ENCODE assay signal across 22 mouse cellular contexts in genomic region chr2:26662509-26662882, GRCm38 (mm10). TPM values are rescaled to one million over a fixed set of nuclear protein-coding genes. Genes with fewer than 3 reads are reported as not detected.
"Had no signal": no experiment of that assay in that cellular context is flagged by ENCODE, and none has a peak within 500 bp of the region (broad histone marks: within the 10 kb centered on the region; RNA-seq: fewer than 3 reads in every experiment).

No protein-coding gene starts in this region.

- H3K9me3 ChIP-seq: limb, embryonic 12.5 days; liver, embryonic 13.5 days; lung, embryonic 15.5 days; neural tube, embryonic 12.5 days had no signal

- DNase-seq: kidney, adult 8-10 months; kidney, postnatal 25 days; layer of hippocampus, postnatal 36 days; liver; liver, embryonic 13.5 days; liver, postnatal 0 days; lung, postnatal 14 days; right cerebral cortex, adult 18-20 months; right cerebral cortex, postnatal 25 days had no signal

- H3K27me3 ChIP-seq: lung, embryonic 15.5 days; neural tube, embryonic 12.5 days had no signal

- H3K9ac ChIP-seq: limb, embryonic 12.5 days; liver, embryonic 13.5 days; liver, postnatal 0 days; lung, embryonic 15.5 days; neural tube, embryonic 12.5 days had no signal

- H3K4me1 ChIP-seq: liver, embryonic 13.5 days had no signal

- H3K4me3 ChIP-seq: liver, embryonic 13.5 days; neural tube, embryonic 12.5 days had no signal

- H3K4me2 ChIP-seq: liver, embryonic 13.5 days had no signal

- H3K36me3 ChIP-seq: limb, embryonic 12.5 days; liver, embryonic 13.5 days; lung, embryonic 15.5 days; neural tube, embryonic 12.5 days had no signal

- H3K27ac ChIP-seq: limb, embryonic 12.5 days; liver, embryonic 13.5 days; lung, embryonic 15.5 days; macrophage; neural tube, embryonic 12.5 days had no signal

RNA-seq across cellular contexts. Expression of gene Lcn4, which starts 8.6 kb away (rescaled TPM):
- total RNA-seq: layer of hippocampus, postnatal 36 days; left cerebral cortex, adult 8-10 months; left cerebral cortex, postnatal 36 days; midbrain, postnatal 0 days had no signal
- polyA plus RNA-seq: intestine, embryonic 16.5 days; kidney, embryonic 16.5 days; limb, embryonic 12.5 days; liver, embryonic 13.5 days; lung, embryonic 15.5 days; macrophage; midbrain, embryonic 11.5 days; midbrain, postnatal 0 days; neural tube, embryonic 12.5 days; small intestine, adult 2 months; stomach, embryonic 16.5 days; urinary bladder, adult 2 months had no signal

RNA-seq across cellular contexts. Expression of gene Fam69b, which starts 34.2 kb away (rescaled TPM):
- polyA plus RNA-seq: macrophage had no signal
